Mouse (Mus musculus) gastrocnemius, postnatal 14 days (tissue): ENCODE measurements around the gene Olfr853. TPM values are rescaled to one million over a fixed set of nuclear protein-coding genes. Genes with fewer than 3 reads are reported as not detected.

Source experiments
- DNase-seq: peaks from one replicate; pipeline ENCODE4 v3.0.0; 2021; ENCODE audit warnings: mixed read lengths
- intact Hi-C: fragments of 180-260 bp; cut with DNase I; formaldehyde crosslinking; loops from one replicate; pipeline ENCODE4 v1.15.1; 2025; ENCODE audit warnings: low total_unique reads
- long read RNA-seq, 2 experiments: library from polyadenylated mRNA; stranded (forward); transcript quantifications; one replicate each; pipeline ENCODE4 v2.0.0; 2021
- total RNA-seq, 2 experiments: library from RNA; stranded (reverse); gene quantifications; 2 replicates each; pipeline ENCODE4 v1.2.3; 2021

The Olfr853 gene
- not detected for total RNA-seq
- long read RNA-seq, experiment 1: 0 reads
- long read RNA-seq, experiment 2: 0 reads

DNA sequence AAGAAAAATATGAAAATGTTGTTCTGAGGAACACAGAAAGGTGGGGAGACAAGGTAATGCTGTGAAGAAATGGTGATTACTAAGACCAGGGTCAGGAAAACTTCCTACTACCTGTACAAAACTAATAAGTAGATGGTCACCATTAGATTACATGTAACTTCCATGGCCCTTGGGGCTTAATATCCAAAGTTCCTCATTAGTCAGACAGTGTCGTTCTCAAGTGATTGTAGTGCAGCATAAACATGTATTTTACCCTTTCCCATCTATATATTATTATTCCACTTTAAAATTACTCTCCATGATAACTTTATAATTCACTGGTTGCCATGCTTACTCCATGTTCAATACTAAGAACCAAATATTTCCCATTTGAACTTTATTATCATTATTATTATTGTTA is at the start of gene Olfr853:
TSS of gene Olfr853 (minus strand) at position 101 of the 400 bp plus-strand sequence.
- intact Hi-C loops: no loop called here
- DNase-seq: no peak

DNA sequence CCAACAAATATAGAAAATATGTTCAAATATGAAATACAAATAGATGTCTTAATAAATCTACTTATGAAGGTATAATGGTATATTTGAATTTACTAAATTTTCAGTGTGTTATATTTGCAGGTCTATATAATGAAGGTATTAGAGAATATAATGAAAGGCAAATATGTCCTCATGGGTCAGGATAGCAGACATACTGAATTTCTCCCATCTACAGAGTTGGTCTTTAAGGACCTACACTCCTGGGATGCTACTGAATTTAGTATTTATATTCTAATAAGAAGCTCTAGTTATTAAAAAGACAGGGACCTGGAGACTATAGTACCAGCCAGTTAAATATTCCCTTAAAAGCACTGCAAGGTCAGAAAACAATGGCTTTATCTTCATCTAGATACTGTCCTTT is 41.4 kb upstream of the Olfr853 start, which contains the start of gene Olfr855:
TSS of gene Olfr855 (plus strand) at position 301 of the 400 bp plus-strand sequence.
- no peak for DNase-seq
- intact Hi-C loops: no loop called here

DNA sequence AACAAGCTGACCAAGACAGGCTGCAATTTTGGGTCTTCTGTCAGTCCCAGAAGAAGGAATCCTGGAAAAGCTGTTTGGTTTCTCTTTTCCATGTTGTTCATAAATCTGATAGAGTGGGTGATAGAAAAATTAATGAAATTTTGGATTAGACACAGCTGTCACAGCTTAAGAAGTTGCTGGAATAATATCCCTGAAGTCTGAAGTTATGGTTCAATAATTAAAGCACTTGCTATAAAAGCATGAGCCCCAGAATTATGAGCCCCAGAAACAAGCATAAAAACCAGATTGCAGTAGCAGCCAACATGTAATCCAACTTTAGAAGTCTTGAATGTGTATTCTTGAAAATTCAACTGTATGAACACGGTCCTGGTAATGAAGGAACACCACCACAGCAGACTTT is 26.4 kb upstream of the Olfr853 start, which contains the start of gene Olfr854:
TSS of gene Olfr854 (minus strand) at position 101 of the 400 bp plus-strand sequence.
- intact Hi-C loops: no loop called here

DNA sequence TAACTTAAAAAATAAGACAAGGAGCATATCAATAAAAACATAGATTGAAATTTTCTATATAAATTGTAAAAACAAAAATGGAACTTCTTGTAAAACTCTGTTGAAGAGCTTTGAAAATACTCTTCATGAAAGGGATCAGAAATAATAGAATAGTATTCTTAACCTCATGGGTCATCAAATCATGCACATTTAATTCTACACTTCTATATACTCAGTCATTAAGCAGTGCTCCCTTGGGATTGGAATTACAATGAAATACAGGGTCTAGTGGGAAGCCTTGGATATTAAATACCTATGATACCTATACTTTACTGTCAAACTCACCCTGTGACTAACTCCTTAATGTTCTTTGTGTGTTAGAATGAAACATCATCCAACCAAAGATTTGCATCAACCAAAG is 47.9 kb downstream of the Olfr853 start, which contains the start of gene Olfr851:
TSS of gene Olfr851 (plus strand) at position 301 of the 400 bp plus-strand sequence.
- intact Hi-C loops: no loop called here
- no peak for DNase-seq

More for the DNA sequence above, 26.4 kb upstream of the Olfr853 start, which contains the start of gene Olfr854:
- DNase-seq: no peak

Other genes with a start within 250 kb of the Olfr853 start
- gene Olfr844, start 224.7 kb downstream of the Olfr853 start, total RNA-seq: not detected
- not detected for gene Olfr845, start 204.6 kb downstream of the Olfr853 start, total RNA-seq
- gene Olfr846, start 177.1 kb downstream of the Olfr853 start, total RNA-seq: not detected
- gene Olfr847, start 162.4 kb downstream of the Olfr853 start, total RNA-seq: not detected
- gene Olfr849, start 100.8 kb downstream of the Olfr853 start, total RNA-seq: not detected
- gene Olfr850, start 62.8 kb downstream of the Olfr853 start, total RNA-seq: not detected
- gene Olfr851, start 47.8 kb downstream of the Olfr853 start, total RNA-seq: not detected
- not detected for gene Olfr854, start 26.3 kb upstream of the Olfr853 start, total RNA-seq
- gene Olfr855, start 41.5 kb upstream of the Olfr853 start, total RNA-seq: not detected
- gene Zfp317, start 81.0 kb upstream of the Olfr853 start, total RNA-seq: 10 to 100 TPM; 10.3 to 11.1 TPM
- not detected for gene Olfr857, start 168.4 kb upstream of the Olfr853 start, total RNA-seq
- gene Olfr58, start 239.2 kb upstream of the Olfr853 start, total RNA-seq: not detected